Mouse (Mus musculus) cerebellum, postnatal 25 days (tissue): Measurements from ENCODE around the gene Pecr.
"Not testable (repeated sequence)": the region's sequence is repeated elsewhere in the genome, so short reads cannot be mapped to it uniquely, and the experiment has no call there.

Experiments used
- DNase-seq, 2 experiments: peaks; one replicate each; pipeline ENCODE4 v3.0.0; 2021; ENCODE audit warnings: mixed read lengths in 2 of 2

Gene Pecr

DNA sequence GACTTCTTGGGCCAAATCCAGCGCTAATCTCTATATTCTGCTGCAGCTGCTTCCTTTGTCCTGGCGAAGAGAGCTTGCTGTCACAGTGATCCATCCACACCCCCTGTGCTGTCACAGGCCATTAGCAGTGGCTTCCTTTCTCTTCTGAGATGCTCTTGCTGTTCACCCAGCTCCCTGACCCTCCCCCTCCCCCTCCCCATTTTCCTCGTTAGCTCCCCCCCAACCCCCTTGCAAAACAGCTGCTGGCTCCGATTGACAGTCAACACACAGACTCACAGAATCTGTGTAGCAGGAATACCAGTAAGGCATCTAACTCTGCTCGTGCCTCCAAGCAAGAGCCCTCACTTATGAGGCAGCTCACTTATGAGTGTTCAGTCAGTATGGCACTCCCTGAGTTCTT, 2.8 kb upstream of the Pecr start:
- DNase-seq = no peak

DNA sequence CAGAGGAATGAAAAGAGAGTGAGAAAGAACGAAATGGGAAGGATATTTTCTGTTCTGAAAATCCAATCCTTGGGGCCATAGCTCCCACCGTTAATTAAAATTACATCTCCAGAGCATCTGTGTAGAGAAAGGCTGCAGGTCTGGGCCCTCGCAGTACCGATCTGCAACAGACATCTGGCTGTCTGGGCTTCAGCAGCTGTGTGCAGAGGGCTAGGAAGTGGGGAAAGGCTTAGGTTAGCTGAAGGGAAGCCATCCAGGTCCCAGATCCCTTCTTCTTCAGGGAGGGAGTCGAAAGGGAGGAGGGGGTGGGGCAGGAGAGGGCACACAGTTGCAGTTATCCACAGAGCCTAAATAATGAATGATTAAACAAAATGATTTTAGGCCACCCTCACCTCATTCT, 425 bp upstream of the Pecr start:
- peak in 1 of 2 experiments; percentile 56 for DNase-seq

DNA sequence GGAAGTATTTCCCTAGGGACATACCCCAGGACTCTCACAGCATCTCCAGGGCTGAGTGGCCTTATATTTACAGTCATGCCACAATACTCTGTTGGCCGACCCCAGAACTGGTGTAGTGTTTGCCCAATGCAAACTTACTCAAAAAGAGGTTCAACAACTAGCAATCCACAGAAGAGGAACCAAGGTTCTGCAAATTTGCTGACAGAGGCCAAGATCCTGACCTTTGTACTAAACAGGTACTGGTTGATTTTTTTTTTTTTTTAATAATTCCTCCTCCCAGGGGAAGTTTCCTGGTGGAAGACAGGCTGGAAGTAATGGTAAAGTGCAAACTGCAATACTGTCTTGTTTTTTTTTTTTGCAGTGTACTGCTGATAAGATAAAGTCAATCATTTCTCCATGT, 1.5 kb downstream of the Pecr start:
- no peak for DNase-seq

DNA sequence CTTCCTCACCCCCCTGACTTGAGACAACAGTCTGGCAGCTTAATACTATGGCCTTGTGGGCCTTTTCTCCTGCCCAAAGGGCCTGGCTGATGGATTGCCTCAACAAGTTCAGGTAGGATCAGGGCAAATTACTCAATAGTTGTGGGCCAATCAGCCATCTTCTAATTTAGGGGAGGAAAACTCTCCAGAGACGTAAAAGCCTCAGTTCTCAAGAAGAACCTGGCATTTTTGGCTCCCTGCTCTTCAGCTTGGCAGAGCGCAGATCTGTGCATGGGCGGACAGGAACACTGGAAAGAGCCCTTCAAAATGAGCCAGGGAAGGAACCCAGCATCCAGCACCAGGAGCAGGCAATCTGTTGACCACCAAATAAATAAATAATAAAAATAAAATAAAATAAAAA, 6.0 kb downstream of the Pecr start:
- peak; percentile 15 to 30 for DNase-seq

DNA sequence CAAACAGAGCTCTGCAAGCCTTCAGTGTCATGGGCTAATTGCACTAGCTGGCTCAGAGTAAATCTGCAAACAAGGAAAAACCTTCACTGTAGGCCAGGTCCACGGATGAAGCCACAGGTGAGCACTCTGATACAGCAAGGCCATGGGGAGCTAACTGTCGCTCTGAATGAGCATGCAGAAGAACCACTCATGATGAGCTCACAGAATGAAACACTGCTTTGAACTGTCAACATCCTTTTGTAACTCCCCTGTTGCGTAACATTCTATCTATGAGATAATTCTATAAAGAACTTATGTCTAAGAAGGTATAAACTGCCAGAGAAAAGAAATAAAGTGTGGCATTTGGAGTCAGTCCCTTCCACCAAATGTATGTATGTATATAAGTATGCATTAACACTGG, 21.0 kb downstream of the Pecr start:
- no peak for DNase-seq

DNA sequence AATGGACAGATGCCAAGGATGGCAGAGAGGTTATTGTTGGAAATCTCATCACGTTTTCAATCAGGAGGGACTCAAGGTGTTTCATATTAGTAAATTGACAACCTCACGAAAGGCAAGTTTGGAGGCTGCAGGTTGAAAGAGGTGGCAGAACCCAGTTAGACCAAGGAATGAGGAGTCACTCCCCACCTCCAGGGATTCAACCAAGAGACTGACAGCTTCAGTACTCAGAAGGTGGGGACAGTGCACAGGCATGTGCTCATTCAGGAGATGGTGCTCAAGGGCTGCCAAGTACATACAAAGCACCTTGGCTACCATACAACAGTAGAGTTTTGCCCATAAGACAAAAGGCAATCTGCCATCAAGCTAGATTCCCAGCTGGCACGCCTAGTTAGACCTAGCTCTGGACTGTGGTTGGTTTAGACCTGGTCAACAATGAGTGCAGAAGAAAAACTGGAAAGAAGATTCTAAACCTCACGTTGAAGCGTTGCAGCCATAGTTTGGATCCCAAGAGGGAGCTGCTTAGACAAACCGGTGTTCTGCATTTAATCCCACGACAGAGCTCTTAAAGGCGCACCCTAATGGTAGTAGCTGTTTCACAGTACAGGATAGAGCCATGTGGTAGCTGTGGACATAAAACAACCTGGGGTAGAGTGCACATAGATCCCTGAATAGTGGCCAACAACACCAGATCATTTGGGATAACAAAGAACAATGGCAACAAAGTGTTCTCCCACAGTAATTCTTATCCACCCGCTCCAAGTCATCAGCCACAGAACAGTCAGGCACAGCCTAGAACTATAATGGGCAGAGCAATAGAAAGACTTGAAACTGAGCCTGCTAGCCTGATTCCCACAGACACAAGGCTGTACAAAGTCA, 27.5 kb downstream of the Pecr start:
- DNase-seq = peak; percentile 16 to 20

DNA sequence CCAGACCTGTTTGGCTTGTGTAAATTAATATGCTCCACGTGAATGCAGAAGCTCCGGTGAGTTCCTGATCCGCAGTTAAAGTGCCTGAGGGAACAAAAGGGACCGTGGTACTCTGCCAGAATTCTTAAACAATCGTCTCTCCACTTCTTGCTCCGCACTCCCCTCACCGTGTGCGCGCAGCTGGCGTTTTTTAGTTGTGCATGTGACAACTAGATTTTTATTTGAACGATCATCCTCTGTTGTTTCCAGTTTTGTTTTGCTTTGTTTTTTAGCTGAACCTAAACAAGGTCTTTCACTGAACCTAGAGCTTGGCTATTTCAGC, 28.3 kb downstream of the Pecr start:
- no peak for DNase-seq

DNA sequence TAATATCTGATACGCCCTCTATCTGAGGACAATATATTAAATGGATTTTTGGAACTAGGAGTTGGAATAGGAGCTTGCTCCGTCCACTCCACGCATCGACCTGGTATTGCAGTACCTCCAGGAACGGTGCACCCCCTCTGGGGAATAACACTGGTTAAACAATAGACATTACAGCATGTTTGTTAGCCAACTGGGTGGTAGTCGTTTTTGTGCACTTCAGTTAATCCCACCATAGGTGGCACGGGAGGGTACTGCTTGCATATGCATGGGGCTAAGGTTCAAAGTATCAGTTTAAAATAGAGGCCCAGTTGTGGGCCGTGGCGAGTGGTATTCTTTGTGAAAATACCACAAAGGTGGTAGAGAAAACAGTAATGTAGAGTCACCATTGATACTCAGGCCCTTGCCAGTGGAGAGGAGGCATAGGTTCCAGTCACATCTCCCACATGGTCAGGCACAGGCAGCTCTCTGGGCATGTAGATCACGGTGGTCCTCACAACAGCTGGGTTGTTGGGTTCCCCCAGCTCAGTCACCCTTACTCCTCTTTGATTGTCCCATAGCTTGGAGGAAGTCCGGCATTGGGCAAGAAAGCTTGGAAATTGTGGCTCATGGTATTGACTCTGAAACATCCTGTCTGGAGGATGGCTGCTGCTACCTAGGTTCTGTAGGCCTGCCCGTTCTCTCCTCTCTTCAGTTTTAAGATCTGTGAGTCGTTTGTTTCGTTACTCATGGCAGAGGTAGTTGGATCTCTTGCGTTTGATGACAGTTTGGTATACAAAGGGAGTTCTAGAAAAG, 28.9 kb downstream of the Pecr start:
- DNase-seq = peak; percentile 36 to 48

DNA sequence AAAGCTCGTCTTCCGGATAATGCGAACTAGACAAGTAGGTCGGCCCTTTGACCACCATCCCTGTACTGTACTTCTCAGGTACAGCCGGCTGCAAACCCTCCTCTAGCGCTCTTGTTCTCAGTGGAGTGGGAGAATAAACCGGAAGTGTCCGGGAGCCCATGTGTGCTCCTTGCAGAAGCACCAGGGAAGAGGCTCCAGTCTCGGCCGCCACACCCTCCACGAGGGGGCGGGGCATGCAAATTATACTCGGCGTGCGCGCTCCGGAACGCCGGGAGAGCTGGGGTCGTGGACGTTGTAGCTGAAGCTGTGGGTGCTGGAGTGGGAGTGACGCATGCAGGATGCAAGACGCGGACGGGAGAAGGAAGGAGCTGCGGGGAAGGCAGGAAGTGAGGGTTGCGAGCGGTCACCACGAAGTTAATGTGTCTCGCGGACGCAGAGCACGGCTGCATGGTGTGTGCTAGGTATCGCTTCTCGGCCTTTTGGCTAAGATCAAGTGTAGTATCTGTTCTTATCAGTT, 29.5 kb downstream of the Pecr start:
- peak; percentile 88 to 93 for DNase-seq

DNA sequence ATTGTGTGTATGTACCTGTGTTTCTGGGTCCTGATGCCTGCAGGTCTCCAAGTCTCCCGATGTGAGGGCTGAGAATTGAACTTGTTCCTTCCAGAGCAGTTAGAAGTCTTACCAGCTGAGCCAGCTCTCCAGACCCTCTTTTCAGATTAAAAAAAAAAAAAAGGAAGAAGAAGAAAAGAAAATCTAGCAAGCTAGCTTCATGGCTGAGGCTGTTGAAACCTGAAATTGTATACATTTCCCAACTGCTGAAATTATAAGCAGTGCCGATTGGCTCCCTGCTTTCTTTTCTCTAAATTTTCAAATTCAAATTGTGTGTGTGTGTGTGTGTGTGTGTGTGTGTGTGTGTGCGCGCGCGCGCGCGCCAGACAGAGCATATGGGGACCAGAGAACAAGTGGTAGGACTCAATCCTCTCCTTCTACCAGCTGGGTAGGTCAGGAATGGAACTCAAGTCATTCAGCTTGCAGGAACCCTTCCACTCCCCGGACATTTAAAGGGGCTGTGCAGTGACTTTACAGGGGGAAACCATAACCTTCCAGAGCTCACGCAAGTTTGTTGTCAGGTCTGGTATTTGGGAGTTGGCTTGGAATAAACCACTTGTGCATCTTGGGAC, 30.1 kb downstream of the Pecr start:
- DNase-seq = peak; percentile 33 to 38

DNA sequence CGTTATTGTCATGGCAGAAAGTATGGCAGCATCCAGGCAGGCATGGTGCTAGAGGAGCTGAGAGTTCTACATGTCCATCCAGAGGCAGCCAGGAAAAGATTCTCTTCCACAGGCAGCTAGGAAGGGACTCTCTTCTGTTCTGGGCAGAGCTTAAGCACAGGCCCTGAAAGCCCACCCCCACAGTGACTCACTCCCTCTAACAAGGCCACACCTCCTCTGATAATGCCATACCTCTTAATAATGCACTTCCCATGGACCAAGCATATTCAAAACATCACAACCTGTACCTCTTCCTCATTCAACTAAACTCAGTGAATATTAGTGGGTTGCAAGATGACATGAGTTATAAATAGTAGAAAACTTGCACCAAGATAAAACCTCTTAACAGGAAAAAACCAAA, 32.3 kb downstream of the Pecr start:
- DNase-seq = no peak

DNA sequence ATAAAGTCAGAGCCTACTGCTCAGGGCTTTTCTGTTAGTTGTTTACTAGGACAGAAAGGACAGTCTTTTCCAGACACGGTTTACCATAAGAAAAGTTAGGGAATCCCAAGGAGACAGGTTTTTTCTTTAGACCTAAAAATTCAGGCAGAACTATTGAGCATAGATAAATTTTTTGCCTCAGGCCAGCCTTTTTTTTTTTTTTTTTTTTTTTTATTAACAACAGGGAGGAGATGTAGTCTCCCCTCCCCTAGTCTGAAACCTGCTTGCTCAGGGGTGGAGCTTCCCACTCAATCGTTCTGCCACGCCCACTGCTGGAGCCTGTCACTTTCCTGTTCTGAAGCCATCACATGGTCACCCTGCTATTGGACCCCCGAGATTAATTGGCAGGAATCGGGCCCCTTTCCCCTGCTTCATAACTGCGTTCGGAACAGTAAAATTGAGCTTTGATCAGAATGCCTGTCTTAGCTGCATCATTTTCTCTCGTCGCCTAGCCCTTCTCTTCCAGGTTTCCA, 35.8 kb downstream of the Pecr start:
- not testable (repeated sequence) for DNase-seq

DNA sequence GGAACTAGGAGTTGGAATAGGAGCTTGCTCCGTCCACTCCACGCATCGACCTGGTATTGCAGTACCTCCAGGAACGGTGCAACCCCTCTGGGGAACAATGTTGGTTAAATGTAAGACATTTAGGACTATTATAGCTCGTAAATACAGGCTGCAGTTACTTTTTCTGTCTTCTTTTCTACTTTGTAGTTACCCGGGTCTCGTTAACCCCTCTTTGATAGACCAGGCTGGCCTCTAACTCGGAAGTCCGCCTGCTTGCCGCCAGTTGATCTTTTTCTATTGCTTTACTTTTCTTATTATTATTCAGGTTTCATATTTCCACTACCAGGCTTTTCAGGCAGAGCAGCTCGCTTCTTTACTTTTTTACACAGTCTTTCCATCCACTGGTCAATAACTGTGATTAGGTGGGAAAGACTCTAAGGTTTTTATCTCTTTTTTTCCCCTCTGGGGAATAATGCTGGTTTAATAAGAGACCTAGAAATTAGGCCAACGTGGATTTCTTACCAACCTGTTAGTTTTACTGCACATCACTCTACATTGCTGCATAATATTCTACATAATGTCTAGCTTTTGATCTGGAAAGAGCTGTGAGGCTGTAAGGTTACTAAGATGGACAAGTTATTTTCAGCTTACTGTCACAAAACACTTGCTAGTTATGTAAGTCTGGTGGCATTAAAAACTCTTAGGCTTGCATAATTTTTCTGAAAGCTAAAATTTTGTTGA, 39.6 kb downstream of the Pecr start:
- DNase-seq = no peak

DNA sequence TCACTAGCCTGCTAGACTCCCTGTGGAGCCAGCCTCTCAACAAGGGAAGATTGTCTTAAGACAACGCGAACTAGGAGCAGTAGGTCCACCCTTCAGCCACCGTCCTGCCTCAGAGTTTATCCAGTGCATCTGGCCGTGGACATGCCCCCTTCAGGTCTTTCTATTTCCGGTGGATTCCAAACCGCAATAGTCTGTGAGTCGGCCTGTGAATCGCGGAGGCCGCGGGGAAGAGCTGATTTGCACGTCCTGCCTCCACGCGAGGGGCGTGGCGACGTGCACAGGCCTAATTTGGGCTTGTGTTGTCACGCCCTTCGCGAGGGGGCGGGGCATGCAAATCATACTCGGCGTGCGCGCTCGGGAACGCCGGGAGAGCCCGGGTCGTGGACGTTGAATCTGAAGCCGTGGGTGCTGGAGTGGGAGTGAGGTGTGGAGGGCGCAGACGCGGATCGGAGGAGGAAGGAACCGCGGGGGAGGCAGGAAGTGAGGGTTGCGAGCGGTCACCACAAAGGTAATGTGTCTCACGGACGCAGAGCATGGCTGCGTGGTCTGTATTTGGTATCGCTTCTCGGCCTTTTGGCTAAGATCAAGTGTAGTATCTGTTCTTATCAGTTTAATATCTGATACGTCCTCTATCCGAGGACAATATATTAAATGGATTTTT, 40.3 kb downstream of the Pecr start:
- peak; percentile 97 to 98 for DNase-seq

DNA sequence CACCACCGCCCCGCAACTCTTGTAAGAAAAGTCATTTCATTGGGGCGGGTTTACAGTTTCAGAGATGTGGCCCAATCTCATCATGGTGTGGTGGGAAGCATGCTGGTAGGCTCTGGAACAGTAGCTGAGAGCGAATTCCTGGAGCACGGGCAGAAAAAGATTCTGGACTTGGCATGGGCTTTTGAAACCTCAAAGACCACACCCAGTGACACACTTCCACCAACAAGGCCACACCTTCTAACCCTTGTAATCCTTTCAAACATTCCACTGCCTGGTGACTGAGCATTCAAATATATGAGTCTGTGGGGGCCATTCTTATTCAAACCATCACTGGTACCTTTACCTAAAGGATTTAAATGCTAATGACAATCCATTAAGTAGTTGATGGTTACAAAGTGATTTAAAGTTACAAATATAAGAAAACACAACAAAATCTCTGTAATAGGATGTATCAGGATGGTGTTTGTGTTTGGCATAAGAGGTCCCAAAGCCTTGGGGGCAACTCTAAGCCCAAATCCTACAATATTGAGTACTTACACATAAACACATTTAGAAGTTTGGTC, 41.5 kb downstream of the Pecr start:
- DNase-seq = no peak

DNA sequence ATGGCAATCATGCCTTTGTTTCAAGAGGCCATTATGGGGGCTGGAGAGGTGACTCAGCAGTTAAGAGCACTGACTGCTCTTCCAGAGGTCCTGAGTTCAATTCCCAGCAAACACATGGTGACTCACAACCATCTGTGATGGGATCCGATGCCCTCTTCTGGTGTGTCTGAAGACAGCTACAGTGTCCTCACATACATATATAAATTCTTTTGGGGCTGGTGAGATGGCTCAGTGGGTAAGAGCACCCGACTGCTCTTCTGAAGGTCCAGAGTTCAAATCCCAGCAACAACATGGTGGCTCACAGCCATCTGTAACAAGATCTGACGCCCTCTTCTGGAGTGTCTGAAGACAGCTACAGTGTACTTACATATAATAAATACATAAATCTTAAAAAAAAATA, 45.0 kb downstream of the Pecr start:
- DNase-seq = not testable (repeated sequence)

DNA sequence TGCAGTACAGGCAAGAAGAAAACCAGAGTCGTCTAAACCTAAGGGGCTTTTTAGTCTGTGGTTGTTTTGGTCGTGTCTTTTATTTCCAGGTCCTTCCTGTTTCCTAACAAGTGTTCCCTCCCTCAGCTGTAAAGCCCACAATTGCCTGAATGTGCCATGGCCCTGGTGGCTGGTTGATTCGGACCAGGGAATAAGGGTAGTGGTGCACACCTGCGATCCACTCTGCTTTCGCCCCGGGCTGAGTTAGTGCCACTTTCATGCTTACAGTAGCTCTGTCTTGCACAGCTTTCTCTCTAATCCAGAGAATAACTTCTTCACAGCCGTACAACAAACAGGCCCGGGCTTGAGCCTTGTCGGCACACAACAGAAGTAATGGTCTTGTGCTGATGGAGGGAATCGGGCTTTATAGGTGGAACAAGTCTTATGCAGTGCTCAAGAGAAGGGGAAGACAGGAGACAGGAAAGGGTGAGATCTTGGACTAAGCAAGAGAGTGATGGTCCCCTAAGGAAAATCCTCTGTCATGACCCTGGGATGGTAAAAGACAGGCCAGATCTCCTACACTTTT, 46.0 kb downstream of the Pecr start:
- DNase-seq = no peak

DNA sequence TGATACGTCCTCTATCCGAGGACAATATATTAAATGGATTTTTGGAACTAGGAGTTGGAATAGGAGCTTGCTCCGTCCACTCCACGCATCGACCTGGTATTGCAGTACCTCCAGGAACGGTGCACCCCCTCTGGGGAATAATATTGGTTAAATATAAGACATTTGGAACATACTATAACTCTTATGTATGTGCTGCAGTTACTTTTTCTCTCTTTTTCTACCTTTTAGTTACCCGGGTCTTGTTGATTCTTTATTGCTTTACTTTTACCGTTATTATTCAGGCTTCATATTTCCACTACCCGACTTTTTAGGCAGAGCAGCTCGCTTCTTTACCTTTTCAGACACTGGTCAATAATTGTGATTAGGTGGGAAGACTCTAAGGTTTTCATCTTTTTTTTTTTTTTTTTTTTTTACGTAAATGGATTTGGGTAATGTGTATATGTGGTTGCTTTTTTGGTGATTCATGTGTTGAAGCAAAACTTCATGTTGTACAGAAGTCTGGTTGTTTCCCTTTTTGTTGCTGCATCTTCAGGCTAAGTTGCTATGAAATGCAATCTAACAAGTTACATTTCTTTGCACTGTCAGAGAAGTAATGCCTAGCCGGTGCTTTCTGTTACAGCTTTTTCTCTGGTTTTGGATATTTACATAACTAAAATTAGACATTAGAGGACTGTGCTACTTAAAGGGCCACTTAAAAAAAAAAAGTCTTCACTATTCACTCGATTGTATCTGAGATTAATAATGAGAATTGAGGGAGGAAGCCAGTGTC, 46.9 kb downstream of the Pecr start:
- peak in 1 of 2 experiments; percentile 36 for DNase-seq

DNA sequence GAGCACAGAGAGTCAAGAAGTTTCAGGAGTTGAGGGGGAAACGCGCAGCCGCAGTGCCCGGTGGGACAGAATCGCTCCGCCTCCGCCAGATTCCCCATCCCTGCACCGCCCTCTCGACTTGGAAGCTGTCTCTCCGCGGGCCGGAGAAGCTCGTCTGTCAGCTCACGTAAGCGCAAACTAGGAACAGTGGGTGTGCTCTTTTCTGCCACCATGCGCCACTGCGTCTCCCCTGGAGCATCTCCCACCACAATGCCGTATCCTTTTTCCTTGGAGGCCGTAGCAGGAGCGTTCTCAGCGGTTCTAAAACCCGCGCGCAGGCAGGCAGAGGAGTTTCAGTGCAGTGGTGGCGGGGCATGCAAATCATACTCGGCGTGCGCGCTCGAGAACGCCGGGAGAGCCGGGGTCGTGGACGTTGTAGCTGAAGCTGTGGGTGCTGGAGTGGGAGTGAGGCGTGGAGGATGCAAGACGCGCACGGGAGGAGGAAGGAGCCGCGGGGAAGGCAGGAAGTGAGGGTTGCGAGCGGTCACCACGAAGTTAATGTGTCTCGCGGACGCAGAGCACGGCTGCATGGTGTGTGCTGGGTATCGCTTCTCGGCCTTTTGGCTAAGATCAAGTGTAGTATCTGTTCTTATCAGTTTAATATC, 47.6 kb downstream of the Pecr start:
- peak; percentile 83 to 87 for DNase-seq

DNA sequence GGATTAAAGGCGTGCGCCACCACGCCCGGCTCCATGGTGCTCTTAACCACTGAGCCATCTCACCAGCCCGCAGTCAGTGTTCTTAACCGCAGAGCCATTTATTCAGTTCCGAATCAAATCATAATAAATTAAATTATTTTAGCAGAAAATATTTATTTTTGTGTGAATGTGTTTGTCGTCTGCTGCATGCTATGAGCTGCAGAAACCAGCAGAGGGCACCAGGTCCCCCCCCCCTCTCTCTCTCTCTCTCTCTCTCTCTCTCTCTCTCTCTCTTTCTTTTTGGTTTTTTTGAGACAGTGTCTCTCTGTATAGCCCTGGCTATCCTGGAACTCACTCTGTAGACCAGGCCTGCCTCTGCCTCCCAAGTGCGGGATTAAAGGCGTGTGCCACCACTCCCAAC, 51.5 kb downstream of the Pecr start:
- DNase-seq = not testable (repeated sequence)
